ENCODE assay signal across 8 mouse cellular contexts in the genomic region with DNA sequence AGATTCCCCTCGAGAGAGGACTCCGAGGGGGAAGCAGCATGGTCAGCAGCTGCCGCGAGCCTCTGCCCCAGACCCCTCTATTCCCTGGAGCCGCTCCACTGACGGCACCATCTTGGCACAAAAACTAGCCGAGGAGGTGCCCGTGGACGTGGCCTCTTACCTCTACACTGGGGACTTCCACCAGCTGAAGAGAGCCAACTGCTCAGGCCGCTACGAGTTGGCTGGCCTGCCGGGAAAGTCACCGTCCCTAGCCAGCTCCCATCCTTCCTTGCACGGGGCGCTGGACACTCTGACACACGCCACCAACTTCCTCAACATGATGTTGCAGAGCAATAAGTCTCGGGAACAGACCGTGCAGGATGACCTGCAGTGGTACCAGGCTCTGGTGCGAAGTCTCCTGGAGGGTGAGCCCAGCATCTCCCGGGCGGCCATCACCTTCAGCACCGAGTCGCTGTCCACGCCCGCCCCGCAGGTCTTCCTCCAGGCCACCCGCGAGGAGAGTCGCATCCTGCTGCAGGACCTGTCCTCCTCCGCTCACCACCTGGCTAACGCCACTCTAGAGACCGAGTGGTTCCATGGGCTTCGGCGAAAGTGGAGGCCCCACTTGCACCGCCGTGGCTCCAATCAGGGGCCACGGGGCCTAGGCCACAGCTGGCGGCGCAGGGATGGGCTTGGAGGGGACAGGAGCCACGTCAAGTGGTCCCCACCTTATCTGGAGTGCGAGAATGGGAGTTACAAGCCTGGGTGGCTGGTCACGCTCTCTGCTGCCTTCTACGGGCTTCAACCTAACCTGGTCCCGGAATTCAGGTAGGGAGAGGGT. TPM values are rescaled to one million over a fixed set of nuclear protein-coding genes. Genes with fewer than 3 reads are reported as not detected.
A peak's percentile ranks its signal among the peaks of the same experiment; 100 is the strongest.
DNase-seq lines count a peak whose midpoint lies in the region; ATAC-seq and TF ChIP-seq lines count a peak whose summit lies in the region.
"Had no signal": no experiment of that assay in that cellular context is flagged by ENCODE, and none has a peak within 500 bp of the region (broad histone marks: within the 10 kb centered on the region; RNA-seq: fewer than 3 reads in every experiment).

No protein-coding gene starts in this region.

- 18% methylated on average over 44 of the region's 44 CpGs for WGBS in liver, postnatal 0 days (ENCODE audit: insufficient replicate concordance)
- 18% methylated on average over 44 of the region's 44 CpGs for WGBS in liver, embryonic 12.5 days (ENCODE audit: insufficient replicate concordance)
- 10% methylated on average over 44 of the region's 44 CpGs for WGBS in forebrain, embryonic 14.5 days

- ATAC-seq in liver, postnatal 0 days: no peak
- ATAC-seq in liver, embryonic 12.5 days: no peak
- ATAC-seq in forebrain, embryonic 14.5 days: no peak; the same call in 1 of the 2 replicates

- no peak overlapping the region for H3K27ac ChIP-seq in liver, postnatal 0 days (ENCODE audit: low read depth)
- no peak overlapping the region for H3K27ac ChIP-seq in liver, embryonic 12.5 days
- H3K27ac ChIP-seq in forebrain, embryonic 14.5 days (ENCODE audit: low read depth, low read length): no peak overlapping the region

- H3K36me3 ChIP-seq in liver, postnatal 0 days (replicated peaks; ENCODE audit: insufficient read depth, low read length): no peaks in the 10 kb centered on the region
- no peaks in the 10 kb centered on the region for H3K36me3 ChIP-seq in liver, embryonic 12.5 days
- H3K36me3 ChIP-seq in forebrain, embryonic 14.5 days (ENCODE audit: control insufficient read depth, insufficient read depth, low read length): no peaks in the 10 kb centered on the region

- intact Hi-C loops in left cerebral cortex, postnatal 36 days (cut with DNase I): loop anchor here (5.0 kb wide), 3 partner anchors 49 to 539 kb away; no protein-coding TSS in a partner anchor

- no peak for TF ChIP-seq EP300 in liver, postnatal 0 days (IDR thresholded peaks at IDR 0.05; ENCODE audit: low read depth)

- H3K4me1 ChIP-seq in liver, postnatal 0 days (ENCODE audit: insufficient read depth): no peaks in the 10 kb centered on the region
- no peaks in the 10 kb centered on the region for H3K4me1 ChIP-seq in liver, embryonic 12.5 days
- 0 out of 2 replicates have a peak, but pooled peaks cover 2% of the 10 kb centered on the region for H3K4me1 ChIP-seq in forebrain, embryonic 14.5 days (ENCODE audit: control insufficient read depth, insufficient read depth, low read length)

- peaks cover 14% of the 10 kb centered on the region; the same call in 1 of the 2 replicates for H3K27me3 ChIP-seq in liver, postnatal 0 days (ENCODE audit: insufficient read depth, low read length)
- H3K27me3 ChIP-seq in liver, embryonic 12.5 days (replicated peaks): peaks cover 31% of the 10 kb centered on the region
- peaks cover 21% of the 10 kb centered on the region for H3K27me3 ChIP-seq in forebrain, embryonic 14.5 days (replicated peaks; ENCODE audit: control insufficient read depth, insufficient read depth, low read length)

- no peak overlapping the region for H3K4me3 ChIP-seq in liver, postnatal 0 days (ENCODE audit: low read depth, low read length)
- no peak overlapping the region for H3K4me3 ChIP-seq in liver, embryonic 12.5 days
- H3K4me3 ChIP-seq in forebrain, embryonic 14.5 days (ENCODE audit: low read depth, low read length): peak overlapping the region; percentile 61

- H3K4me2 ChIP-seq in liver, postnatal 0 days (ENCODE audit: low read depth, low read length): no peak overlapping the region
- H3K4me2 ChIP-seq in liver, embryonic 12.5 days: no peak overlapping the region
- peak overlapping the region; percentile 81 for H3K4me2 ChIP-seq in forebrain, embryonic 14.5 days (ENCODE audit: low read length)

- TF ChIP-seq CTCF in liver, postnatal 0 days (IDR thresholded peaks at IDR 0.05; ENCODE audit: low read depth): no peak

- H3K9ac ChIP-seq in liver, postnatal 0 days (replicated peaks): no peak overlapping the region
- H3K9ac ChIP-seq in liver, embryonic 12.5 days: no peak overlapping the region
- peak overlapping the region; percentile 63 for H3K9ac ChIP-seq in forebrain, embryonic 14.5 days (ENCODE audit: low read length)

- DNase-seq in liver, postnatal 0 days: peak; percentile 14
- peak; percentile 60 to 64 for DNase-seq in cerebellum, postnatal 10 days
- peak; percentile 5 for DNase-seq in forebrain, embryonic 14.5 days (ENCODE audit: low spot score)
- peak; percentile 31 to 35 for DNase-seq in left cerebral cortex, postnatal 36 days (ENCODE audit: low spot score in 2 of 2)
- DNase-seq in right cerebral cortex, postnatal 25 days: peak; percentile 29
- DNase-seq in thymus, postnatal 36 days: no peak

- no peaks in the 10 kb centered on the region for H3K9me3 ChIP-seq in liver, postnatal 0 days (ENCODE audit: low read length)
- H3K9me3 ChIP-seq in liver, embryonic 12.5 days (replicated peaks): no peaks in the 10 kb centered on the region
- H3K9me3 ChIP-seq in forebrain, embryonic 14.5 days (replicated peaks; ENCODE audit: control insufficient read depth, low read length): no peaks in the 10 kb centered on the region

RNA-seq across cellular contexts. Expression of a gene that starts 1.2 kb away (rescaled TPM):
- not detected in 2 replicates for polyA plus RNA-seq in liver, postnatal 0 days (2015; fragmentation: Nextera tagmentation; extraction: Ambion mirVana)
- not detected in 2 replicates for polyA plus RNA-seq in liver, embryonic 12.5 days (2016; fragmentation: Nextera tagmentation; extraction: Ambion mirVana)
- polyA plus RNA-seq in forebrain, embryonic 14.5 days (2014; fragmentation: Nextera tagmentation; extraction: Ambion mirVana): 1.1 and 1.8 TPM in 2 replicates
- 100 to 1,000 TPM; 120 to 121 TPM for total RNA-seq in left cerebral cortex, postnatal 36 days (2021)
- polyA plus RNA-seq: spleen, adult 2 months had no signal

Comparison
In these comparisons a context has a peak if more than half of its experiments do, and no peak if none do; other contexts are left out.
1. DNase-seq: peak in liver, postnatal 0 days (single experiment), cerebellum, postnatal 10 days (2 of 2), forebrain, embryonic 14.5 days (single experiment), left cerebral cortex, postnatal 36 days (2 of 2) and right cerebral cortex, postnatal 25 days (single experiment); none in thymus, postnatal 36 days (0 of 2).